Mouse (Mus musculus) subcutaneous adipose tissue, adult 2 months (tissue): ENCODE measurements around the gene Ces1a. TPM values are rescaled to one million over a fixed set of nuclear protein-coding genes. Genes with fewer than 3 reads are reported as not detected.

ENCODE experiments used
- polyA plus RNA-seq: library from polyadenylated mRNA; depleted of rRNA; stranded (reverse); fragments of >200 nt; gene quantifications from 2 replicates; pipeline ENCODE4 v1.2.3, GENCODE M21; 2012; ENCODE audit warnings: low replicate concordance; rRNA removed

Gene Ces1a
- polyA plus RNA-seq: not detected in 2 replicates

DNA sequence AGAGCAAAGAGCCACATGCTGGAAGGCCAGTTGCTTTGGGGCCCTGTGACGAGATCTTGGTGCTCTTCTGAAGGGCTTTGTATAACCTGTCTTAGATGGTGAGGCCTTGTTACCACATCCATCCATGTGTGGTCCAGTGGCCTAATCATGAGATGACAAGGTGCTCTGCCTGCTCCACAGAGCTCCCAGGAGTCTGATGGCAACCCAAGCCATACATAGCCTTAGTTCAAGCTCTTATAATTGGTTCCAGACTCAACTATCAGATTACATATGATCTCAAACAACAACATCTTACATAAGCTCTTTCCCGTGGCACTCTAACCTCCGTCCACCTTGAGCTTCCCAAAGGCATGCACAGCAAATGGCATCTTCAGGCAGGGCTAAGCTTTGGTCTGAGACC, at the start of gene Ces1a:
Gene Ces1a, minus strand, starts transcription at position 101 of the 400 bp plus-strand sequence.

DNA sequence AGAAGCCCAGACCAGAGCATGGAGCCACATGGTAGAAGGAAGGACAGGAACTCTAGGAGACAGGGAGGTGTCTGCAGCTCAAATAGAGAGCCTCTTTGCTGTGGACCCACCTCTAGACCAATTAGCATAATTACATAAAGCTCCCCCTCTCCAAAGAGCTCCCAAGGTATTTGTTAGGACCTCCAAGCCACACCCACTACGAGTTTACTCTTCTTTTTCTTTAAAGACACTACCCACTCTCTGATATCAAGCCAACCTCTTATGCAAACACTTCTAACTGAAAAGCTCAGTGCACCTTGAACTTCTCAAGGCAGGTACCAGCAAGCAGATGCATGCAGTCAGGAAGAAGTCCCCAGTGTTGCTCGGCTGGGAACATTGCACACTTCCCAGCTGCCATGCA, 31.9 kb upstream of the Ces1a start, which contains the start of gene Ces1b:
Gene Ces1b, minus strand, starts transcription at position 131 of the 400 bp plus-strand sequence.

Other genes with a start within 250 kb of the Ces1a start
- gene Mmp2, start 220.9 kb downstream of the Ces1a start, polyA plus RNA-seq: 156 and 624 TPM in 2 replicates
- 0.82 and 7.5 TPM in 2 replicates for gene Lpcat2, start 192.9 kb downstream of the Ces1a start, polyA plus RNA-seq
- 0.49 TPM in 1 of 2 replicates, not detected in the other for gene Capns2, start 146.8 kb downstream of the Ces1a start, polyA plus RNA-seq
- 0.44 and 33.1 TPM in 2 replicates for gene Slc6a2, start 88.1 kb downstream of the Ces1a start, polyA plus RNA-seq
- not detected in 2 replicates for gene Ces1b, start 31.8 kb upstream of the Ces1a start, polyA plus RNA-seq
- 0.54 TPM in 1 of 2 replicates, not detected in the other for gene Ces1c, start 83.1 kb upstream of the Ces1a start, polyA plus RNA-seq
- gene Ces1d, start 149.6 kb upstream of the Ces1a start, polyA plus RNA-seq: 697 and 1,899 TPM in 2 replicates
- gene Ces1e, start 181.4 kb upstream of the Ces1a start, polyA plus RNA-seq: 0.13 and 4.9 TPM in 2 replicates
- gene Ces1f, start 231.6 kb upstream of the Ces1a start, polyA plus RNA-seq: 39.8 and 56.7 TPM in 2 replicates